Mouse (Mus musculus) erythroblast, embryonic 14.5 days (primary cell): ENCODE measurements around the gene Atad2b. TPM values are rescaled to one million over a fixed set of nuclear protein-coding genes. Genes with fewer than 3 reads are reported as not detected.

ENCODE experiments used
- H3K27me3 ChIP-seq: 2 replicates; pipeline ENCODE4 v1.6.1; 2012; ENCODE audit warnings: inconsistent platforms; ENCODE audit not compliant: control insufficient read depth
- H3K36me3 ChIP-seq: 2 replicates; pipeline ENCODE4 v1.6.1; 2012; ENCODE audit warnings: mild to moderate bottlenecking, inconsistent platforms; ENCODE audit not compliant: control insufficient read depth
- H3K4me1 ChIP-seq: 2 replicates; pipeline ENCODE4 v1.6.1; 2012; ENCODE audit warnings: inconsistent platforms; ENCODE audit not compliant: control insufficient read depth
- H3K4me3 ChIP-seq: replicated peaks from 2 replicates; pipeline ENCODE3; 2012; ENCODE audit warnings: moderate library complexity, mild to moderate bottlenecking, inconsistent platforms
- H3K9me3 ChIP-seq: 2 replicates; pipeline ENCODE4 v1.6.1; 2012; ENCODE audit warnings: low read length, inconsistent platforms, mixed read lengths; ENCODE audit not compliant: control insufficient read depth
- GATA1 ChIP-seq: IDR thresholded peaks from 2 replicates; pipeline ENCODE4 v1.6.1; 2012; ENCODE audit warnings: low read length, inconsistent platforms, mixed read lengths
- TAL1 ChIP-seq: IDR thresholded peaks from 3 replicates; pipeline ENCODE4 v1.6.1; 2012; ENCODE audit warnings: low read length, inconsistent platforms, mixed read lengths
- polyA plus RNA-seq: library from polyadenylated mRNA; stranded (reverse); fragments of >175 nt; gene quantifications from 2 replicates; pipeline ENCODE4 v1.2.3, GENCODE M21; 2012

Atad2b gene
- polyA plus RNA-seq, 1 experiment = 0.65 TPM

DNA sequence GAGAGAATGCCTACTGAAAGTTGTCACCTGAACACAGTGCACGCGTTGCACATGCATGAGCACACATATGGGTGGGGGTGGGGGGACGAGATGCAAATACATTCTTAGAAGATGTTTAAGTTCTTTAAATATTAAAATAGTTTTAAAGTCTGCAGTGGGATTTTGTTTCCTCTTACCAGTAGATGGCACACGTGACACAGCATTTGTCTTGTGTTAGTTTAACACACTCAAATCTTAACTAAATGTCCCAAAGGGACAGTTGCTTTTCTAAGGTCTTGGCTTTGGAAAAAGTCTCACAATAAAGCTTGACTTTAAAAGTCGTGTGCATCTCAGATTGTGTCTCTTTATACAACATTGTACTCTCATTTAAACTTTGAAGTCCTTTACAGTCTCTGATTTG is 111.9 kb downstream of the Atad2b start:
- Histone ChIP-seq H3K4me3 (no peak overlapping the region), H3K27me3 (no peaks in the 10 kb centered on the region), H3K9me3 (no peaks in the 10 kb centered on the region), H3K36me3 (peaks cover 88% of the 10 kb centered on the region), H3K4me1 (no peaks in the 10 kb centered on the region)
- no peak for TF ChIP-seq GATA1
- no peak for TF ChIP-seq TAL1

DNA sequence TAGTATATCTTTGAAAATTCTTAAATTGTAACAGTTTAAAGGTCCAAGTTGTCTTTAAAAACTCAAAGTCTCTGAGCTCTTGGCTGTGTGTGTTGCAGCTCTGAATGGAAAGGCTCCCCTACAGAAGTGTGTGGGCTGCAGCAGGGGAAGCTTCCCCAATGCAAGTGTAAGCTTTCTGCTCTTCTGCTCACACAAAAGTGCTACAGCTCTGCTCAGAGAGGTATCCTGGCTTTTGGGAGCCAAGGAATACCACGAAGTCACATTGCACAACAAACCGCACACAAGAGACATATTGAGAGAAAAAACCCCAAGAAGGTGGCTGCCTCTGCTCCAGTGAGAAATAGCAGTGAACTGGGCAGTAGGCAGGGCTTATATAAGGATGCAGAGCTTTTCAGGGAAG is 120.9 kb downstream of the Atad2b start:
- Histone ChIP-seq H3K4me1 (no peaks in the 10 kb centered on the region), H3K4me3 (no peak overlapping the region), H3K36me3 (peaks cover 83% of the 10 kb centered on the region), H3K27me3 (no peaks in the 10 kb centered on the region), H3K9me3 (no peaks in the 10 kb centered on the region)
- TF ChIP-seq TAL1 (no peak), GATA1 (no peak)

DNA sequence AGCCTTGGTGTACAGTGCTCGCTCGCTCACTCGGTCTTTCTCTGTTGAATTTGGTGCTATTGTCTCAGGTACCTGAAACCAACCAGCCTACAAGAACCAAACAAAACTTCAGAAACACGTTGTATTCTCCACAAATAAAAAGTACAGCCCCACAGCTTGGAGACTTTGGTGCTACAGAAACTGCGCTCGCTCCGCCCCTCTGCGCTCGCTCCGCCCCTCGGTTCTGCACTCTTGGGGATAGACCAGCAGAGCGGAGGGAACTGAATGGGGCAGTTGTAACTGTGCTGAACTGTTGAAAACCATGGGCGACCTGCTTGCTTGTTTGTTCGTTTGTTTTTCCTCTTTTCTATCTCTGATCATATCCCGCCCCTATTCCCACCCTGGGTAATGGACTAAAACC is 127.0 kb downstream of the Atad2b start:
- Histone ChIP-seq H3K4me1 (no peaks in the 10 kb centered on the region), H3K27me3 (no peaks in the 10 kb centered on the region), H3K4me3 (no peak overlapping the region), H3K36me3 (peaks cover 46% of the 10 kb centered on the region), H3K9me3 (peaks cover 4% of the 10 kb centered on the region)
- TF ChIP-seq GATA1 (no peak), TAL1 (no peak)

DNA sequence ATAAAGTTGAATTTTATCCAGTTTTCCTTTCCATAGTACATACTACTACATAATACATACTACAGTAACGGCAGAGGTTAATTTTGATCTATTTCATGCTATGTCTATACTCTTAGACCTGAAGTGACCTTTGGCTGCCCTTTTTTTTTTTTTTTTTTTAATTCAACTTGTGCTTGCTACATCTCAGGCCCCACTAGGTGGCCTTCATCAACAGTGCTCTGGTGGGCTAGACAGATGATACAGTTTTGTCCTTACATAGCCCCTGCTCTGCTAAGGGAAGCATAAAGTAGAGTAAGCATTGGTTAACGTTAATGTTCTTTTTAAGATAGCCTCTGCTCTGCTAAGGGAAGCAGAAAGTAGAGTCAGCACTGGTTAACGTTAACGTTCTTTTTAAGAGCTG is 131.0 kb downstream of the Atad2b start:
- Histone ChIP-seq H3K36me3 (peaks cover 19% of the 10 kb centered on the region), H3K9me3 (peaks cover 30% of the 10 kb centered on the region), H3K27me3 (no peaks in the 10 kb centered on the region; the same call in 1 of the 2 replicates), H3K4me3 (no peak overlapping the region), H3K4me1 (no peaks in the 10 kb centered on the region)
- no peak for TF ChIP-seq GATA1

DNA sequence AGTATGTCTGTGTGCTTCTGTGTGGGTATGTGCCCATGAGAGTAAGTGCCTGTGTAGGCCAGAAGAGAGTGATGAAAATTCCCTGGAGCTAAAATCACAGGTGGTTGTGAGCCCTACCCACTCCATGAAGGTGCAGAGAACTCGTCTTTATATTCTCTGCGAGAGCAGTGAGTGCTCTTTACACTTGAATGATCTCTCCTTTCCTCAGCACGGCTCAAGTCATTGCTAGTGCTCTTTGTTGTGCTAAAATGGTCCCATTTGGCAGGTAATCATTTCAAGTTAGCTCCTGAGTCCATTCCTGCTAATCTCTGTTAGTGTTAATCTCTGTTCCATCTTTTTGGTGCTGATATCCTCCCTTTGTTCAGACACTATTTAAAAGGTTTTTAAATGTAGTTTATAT is 150.4 kb downstream of the Atad2b start:
- Histone ChIP-seq H3K9me3 (peaks cover 4% of the 10 kb centered on the region), H3K36me3 (no peaks in the 10 kb centered on the region), H3K4me1 (no peaks in the 10 kb centered on the region), H3K27me3 (no peaks in the 10 kb centered on the region), H3K4me3 (no peak overlapping the region)
- TF ChIP-seq GATA1 (no peak), TAL1 (no peak)

DNA sequence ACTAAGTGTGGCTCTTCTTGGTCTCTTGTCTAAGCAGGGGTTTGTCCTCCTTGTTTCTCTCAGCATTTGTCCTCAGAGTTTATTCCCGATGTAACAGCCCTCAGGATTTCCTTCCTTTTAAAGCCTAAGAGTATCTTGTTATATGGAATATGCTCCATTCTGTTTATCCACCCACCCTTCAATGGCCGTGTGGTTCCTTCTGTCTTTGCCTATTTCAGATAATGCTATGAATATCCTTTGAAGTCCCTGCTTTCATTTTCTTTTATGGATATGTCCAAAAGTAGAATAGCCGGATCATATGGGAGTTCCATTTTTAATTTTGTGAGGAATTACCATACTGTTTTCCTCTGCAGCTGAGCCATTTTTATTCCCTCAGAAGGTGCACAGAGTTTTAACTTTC is 153.0 kb downstream of the Atad2b start:
- TF ChIP-seq GATA1 (no peak), TAL1 (no peak)
- Histone ChIP-seq H3K27me3 (no peaks in the 10 kb centered on the region), H3K4me1 (no peaks in the 10 kb centered on the region), H3K36me3 (no peaks in the 10 kb centered on the region), H3K9me3 (no peaks in the 10 kb centered on the region), H3K4me3 (no peak overlapping the region)

DNA sequence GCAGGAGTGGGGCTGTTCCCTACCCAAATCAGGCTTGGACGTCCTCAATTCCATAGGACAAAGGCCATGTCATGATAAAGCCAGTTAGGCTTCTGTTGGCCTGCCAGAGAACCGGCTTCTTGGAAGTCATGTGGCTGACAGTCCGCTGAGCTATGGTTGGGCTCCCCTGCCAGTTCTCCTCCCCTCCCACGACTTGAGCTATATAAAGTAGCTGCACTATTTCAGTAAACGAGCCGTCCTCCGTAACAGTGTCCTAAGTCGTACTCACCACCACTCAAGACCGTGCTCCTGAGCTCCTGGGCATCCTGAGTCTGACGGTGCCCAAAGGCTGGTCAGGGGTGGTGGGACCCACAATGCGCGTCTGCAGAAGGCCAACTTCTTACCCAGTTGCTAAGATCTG is 156.0 kb downstream of the Atad2b start:
- TF ChIP-seq TAL1 = no peak
- no peak for TF ChIP-seq GATA1
- H3K36me3 ChIP-seq = no peaks in the 10 kb centered on the region
- no peaks in the 10 kb centered on the region for H3K9me3 ChIP-seq
- H3K27me3 ChIP-seq = no peaks in the 10 kb centered on the region
- H3K4me1 ChIP-seq = no peaks in the 10 kb centered on the region
- H3K4me3 ChIP-seq = no peak overlapping the region

DNA sequence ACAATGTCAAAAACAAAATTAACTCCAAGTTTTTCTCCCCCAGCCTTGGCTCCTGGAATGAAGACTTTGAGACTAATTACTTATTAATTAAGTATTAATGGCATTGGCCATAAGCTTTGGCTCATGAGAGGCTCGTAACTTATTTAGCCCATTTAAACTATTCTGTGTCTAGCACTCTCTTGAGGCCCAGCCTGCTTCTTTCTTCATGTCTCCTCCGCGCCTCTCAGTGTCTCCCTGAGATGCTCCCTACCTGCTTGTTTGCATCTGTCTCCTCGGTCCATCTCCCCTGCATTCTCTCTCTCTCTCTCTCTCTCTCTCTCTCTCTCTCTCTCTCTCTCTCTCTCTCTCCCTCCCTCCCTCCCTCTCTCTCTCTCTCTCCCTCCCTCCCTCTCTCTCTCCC is 164.3 kb downstream of the Atad2b start:
- no peak for TF ChIP-seq GATA1
- no peak for TF ChIP-seq TAL1
- no peaks in the 10 kb centered on the region for H3K27me3 ChIP-seq
- H3K36me3 ChIP-seq = no peaks in the 10 kb centered on the region

DNA sequence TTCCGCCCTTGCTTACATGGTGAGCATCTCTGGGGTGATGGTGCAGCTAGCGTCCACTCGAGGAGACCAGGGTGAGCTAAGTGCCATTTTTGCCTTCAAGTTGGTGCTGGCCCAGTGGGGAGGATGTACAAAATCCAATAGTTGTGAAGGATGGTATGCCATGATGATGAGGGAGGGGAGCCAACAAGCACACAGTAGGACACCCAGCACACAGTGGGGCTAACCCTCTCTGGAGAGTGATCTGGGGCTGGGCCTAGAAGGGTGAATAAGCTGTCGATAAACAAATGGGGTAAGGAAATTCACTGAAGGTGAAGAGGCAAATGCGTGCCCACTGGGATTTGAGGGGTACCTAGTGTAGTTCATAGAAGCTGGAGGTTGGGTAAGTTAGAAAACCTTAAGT is 167.6 kb downstream of the Atad2b start:
- no peaks in the 10 kb centered on the region for H3K27me3 ChIP-seq
- H3K4me1 ChIP-seq = no peaks in the 10 kb centered on the region
- H3K36me3 ChIP-seq = no peaks in the 10 kb centered on the region
- TF ChIP-seq GATA1 (no peak), TAL1 (no peak)
- H3K9me3 ChIP-seq = no peaks in the 10 kb centered on the region; the same call in 1 of the 2 replicates
- no peak overlapping the region for H3K4me3 ChIP-seq

More for the DNA sequence above, 164.3 kb downstream of the Atad2b start:
- Histone ChIP-seq H3K4me3 (no peak overlapping the region), H3K9me3 (no peaks in the 10 kb centered on the region; the same call in 1 of the 2 replicates), H3K4me1 (no peaks in the 10 kb centered on the region)

DNA sequence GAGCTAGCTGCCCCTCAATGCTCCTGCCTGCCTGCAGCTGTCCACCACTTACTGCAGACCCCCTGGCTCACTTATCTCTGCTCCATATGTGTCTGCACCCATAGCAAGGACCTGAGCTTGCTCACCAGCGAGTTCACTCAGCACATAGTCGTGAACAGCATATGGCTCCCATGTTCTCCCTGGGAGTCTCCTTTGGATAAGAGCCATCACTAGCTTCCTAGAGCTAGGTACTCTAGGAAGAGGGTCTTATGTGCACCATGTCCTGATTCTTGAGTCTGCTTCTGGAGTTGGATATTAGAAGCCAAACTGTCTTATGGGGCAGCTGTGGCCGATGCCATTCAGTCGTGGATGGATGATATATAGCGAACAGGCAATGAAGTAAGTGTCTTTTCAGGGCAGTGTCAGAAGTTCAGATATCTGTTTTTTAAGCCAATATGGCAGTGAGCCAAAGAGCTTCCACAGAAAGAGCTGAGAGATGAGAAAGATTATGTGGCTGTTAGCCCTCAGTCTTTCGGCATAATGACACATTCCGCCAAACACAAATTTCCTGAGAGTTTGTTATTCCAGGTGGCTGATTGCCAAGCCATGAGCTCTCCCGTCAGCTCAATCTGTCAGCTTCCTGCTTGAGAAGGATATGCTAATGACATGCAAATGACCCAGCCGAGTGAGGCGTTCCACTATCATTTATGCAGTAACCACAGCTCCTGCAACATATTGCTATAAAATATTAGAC is 170.8 kb downstream of the Atad2b start:
- no peak overlapping the region for H3K4me3 ChIP-seq
- no peaks in the 10 kb centered on the region for H3K9me3 ChIP-seq
- TF ChIP-seq GATA1 (no peak), TAL1 (no peak)
- H3K4me1 ChIP-seq = no peaks in the 10 kb centered on the region
- no peaks in the 10 kb centered on the region for H3K36me3 ChIP-seq
- no peaks in the 10 kb centered on the region for H3K27me3 ChIP-seq
